Mouse (Mus musculus): ENCODE measurements around the gene 2900011O08Rik.

DNA sequence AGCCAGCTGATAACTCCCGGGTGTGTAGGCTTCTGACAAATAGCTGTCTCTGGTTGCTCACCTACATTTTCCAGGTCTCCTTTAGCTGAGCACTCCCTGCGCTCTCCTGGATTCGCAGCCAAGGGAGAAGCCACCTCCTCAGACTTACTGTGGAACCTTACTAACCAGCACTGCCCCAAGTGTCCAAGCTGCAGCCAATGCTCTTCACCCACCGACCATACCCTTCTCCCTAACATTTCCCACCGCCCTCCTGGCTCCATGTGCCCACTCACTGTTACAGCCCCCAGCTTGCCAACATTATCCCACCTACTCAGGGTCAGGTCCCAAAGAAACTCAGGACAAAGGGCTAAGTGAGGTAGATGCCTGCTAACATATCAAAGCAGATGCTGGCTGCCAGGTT lies 66.7 kb downstream of the 2900011O08Rik start:
- TF ChIP-seq CTCF (IDR thresholded peaks at IDR 0.05; ENCODE audit: extremely low read depth, insufficient read depth, low read length) (no peak), POLR2A (IDR thresholded peaks at IDR 0.05; ENCODE audit: extremely low read depth, insufficient read depth, low read length) (no peak)
